Mouse (Mus musculus) spleen, adult 2 months (tissue): ENCODE data around the gene Itga11.

ENCODE experiments used
- CTCF ChIP-seq: fragments of 200-500 bp; IDR thresholded peaks from 2 replicates; pipeline ENCODE4 v1.5.1; 2011; ENCODE audit warnings: mild to moderate bottlenecking, inconsistent platforms; ENCODE audit not compliant: insufficient read depth, insufficient read length, insufficient replicate concordance; ENCODE audit errors: extremely low read depth
- POLR2A ChIP-seq: fragments of 200-500 bp; IDR thresholded peaks from 2 replicates; pipeline ENCODE4 v1.6.1; 2011; ENCODE audit warnings: low read depth, low read length, inconsistent platforms

GRCm38 (mm10) chr9:62677641-62678549 lies at the start of gene Itga11:
- TF ChIP-seq CTCF (no peak), POLR2A (no peak)
